Mouse (Mus musculus) MEL (cell line): ENCODE data around the gene Syt6. TPM values are rescaled to one million over a fixed set of nuclear protein-coding genes. Genes with fewer than 3 reads are reported as not detected.

Experiments
- DNase-seq: peaks from one replicate; pipeline ENCODE4 v3.0.0; 2011; ENCODE audit warnings: low read depth, low spot score
- H3K27ac ChIP-seq: 2 replicates; pipeline ENCODE4 v1.5.1; 2012; ENCODE audit warnings: low read depth, mild to moderate bottlenecking, control low read depth, low read length, moderate library complexity; ENCODE audit not compliant: control insufficient read depth
- H3K27me3 ChIP-seq, 2 experiments: fragments of 150-350 bp in 1 of 2; sonication (generic) in 1 of 2; 2 replicates each; pipeline ENCODE4 v1.6.1; 2012; ENCODE audit warnings: low read length in 2 of 2, mild to moderate bottlenecking in 2 of 2, improper control_type of control experiment in 1 of 2, moderate library complexity in 1 of 2; ENCODE audit not compliant: insufficient read depth in 2 of 2, control insufficient read depth in 1 of 2
- H3K36me3 ChIP-seq, 2 experiments: 2 replicates each; pipeline ENCODE4 v1.6.1; 2012 to 2014; ENCODE audit warnings: low read length in 2 of 2, improper control_type of control experiment in 1 of 2, inconsistent platforms in 1 of 2, mild to moderate bottlenecking in 1 of 2; ENCODE audit not compliant: insufficient read depth in 2 of 2, control insufficient read depth in 1 of 2
- H3K4me1 ChIP-seq, 2 experiments: fragments of 150-350 bp in 1 of 2; sonication (generic) in 1 of 2; 2 replicates each; pipeline ENCODE4 v1.6.1; 2012; ENCODE audit warnings: low read length in 2 of 2, improper control_type of control experiment in 1 of 2, mild to moderate bottlenecking in 1 of 2; ENCODE audit not compliant: insufficient read depth in 2 of 2, control insufficient read depth in 1 of 2
- H3K4me3 ChIP-seq, 2 experiments: fragments of 150-350 bp in 1 of 2; sonication (generic) in 1 of 2; 2 replicates each; pipeline ENCODE4 v1.5.1; 2012; ENCODE audit warnings: low read depth in 2 of 2, low read length in 2 of 2, mild to moderate bottlenecking in 2 of 2, moderate library complexity in 2 of 2, control low read depth in 1 of 2, improper control_type of control experiment in 1 of 2; ENCODE audit not compliant: control insufficient read depth in 1 of 2, insufficient read depth in 1 of 2
- H3K79me2 ChIP-seq: 2 replicates; pipeline ENCODE4 v1.6.1; 2012; ENCODE audit warnings: mild to moderate bottlenecking, low read length, moderate library complexity; ENCODE audit not compliant: control insufficient read depth, poor library complexity, insufficient read depth
- H3K9ac ChIP-seq: 2 replicates; pipeline ENCODE4 v1.6.1; 2012; ENCODE audit warnings: low read depth, mild to moderate bottlenecking, control low read depth, low read length, moderate library complexity; ENCODE audit not compliant: control insufficient read depth, poor library complexity, severe bottlenecking
- H3K9me3 ChIP-seq: fragments of 150-350 bp; sonication (generic); replicated peaks from 2 replicates; pipeline ENCODE4 v1.6.1; 2012; ENCODE audit warnings: mild to moderate bottlenecking, low read length, improper control_type of control experiment, moderate library complexity; ENCODE audit not compliant: insufficient read depth
- BHLHE40 ChIP-seq: IDR thresholded peaks from 2 replicates; pipeline ENCODE4 v1.6.1; 2012; ENCODE audit warnings: low read depth, mild to moderate bottlenecking, inconsistent platforms, low read length, improper control_type of control experiment, borderline replicate concordance
- CHD2 ChIP-seq: IDR thresholded peaks from 2 replicates; pipeline ENCODE4 v1.6.1; 2011; ENCODE audit warnings: low read length, improper control_type of control experiment
- CTCF ChIP-seq, 3 experiments: IDR thresholded peaks in 2 of 3; conservative IDR thresholded peaks in 1 of 3; 2 replicates each; pipeline ENCODE4 v1.5.1; 2011 to 2012; ENCODE audit warnings: low read length in 3 of 3, low read depth in 2 of 3, mild to moderate bottlenecking in 2 of 3, improper control_type of control experiment in 1 of 3, inconsistent platforms in 1 of 3, mixed read lengths in 1 of 3, moderate library complexity in 1 of 3; ENCODE audit not compliant: control insufficient read depth in 1 of 3, insufficient read depth in 1 of 3, poor library complexity in 1 of 3, severe bottlenecking in 1 of 3
- GABPA ChIP-seq: IDR thresholded peaks from 2 replicates; pipeline ENCODE4 v1.6.1; 2012; ENCODE audit warnings: low read depth, mild to moderate bottlenecking, inconsistent platforms, low read length, improper control_type of control experiment, moderate library complexity
- GATA1 ChIP-seq: IDR thresholded peaks from 2 replicates; pipeline ENCODE4 v1.6.1; 2011; ENCODE audit warnings: low read depth, low read length, improper control_type of control experiment
- HCFC1 ChIP-seq: IDR thresholded peaks from 2 replicates; pipeline ENCODE4 v1.6.1; 2012; ENCODE audit warnings: low read depth, mild to moderate bottlenecking, inconsistent platforms, low read length, improper control_type of control experiment, moderate library complexity
- JUND ChIP-seq: IDR thresholded peaks from 2 replicates; pipeline ENCODE4 v1.6.1; 2011; ENCODE audit warnings: low read depth, mild to moderate bottlenecking, improper control_type of control experiment, low read length
- KAT2A ChIP-seq: conservative IDR thresholded peaks from 2 replicates; pipeline ENCODE4 v1.6.1; 2012; ENCODE audit warnings: low read depth, low read length, improper control_type of control experiment, inconsistent platforms
- MAX ChIP-seq: IDR thresholded peaks from 2 replicates; pipeline ENCODE4 v1.6.1; 2011; ENCODE audit warnings: low read length, improper control_type of control experiment
- MYB ChIP-seq: IDR thresholded peaks from 2 replicates; pipeline ENCODE4 v1.6.1; 2011; ENCODE audit warnings: mild to moderate bottlenecking, low read depth, low read length, improper control_type of control experiment
- NRF1 ChIP-seq: IDR thresholded peaks from 2 replicates; pipeline ENCODE4 v1.6.1; 2014; ENCODE audit warnings: low read depth, mild to moderate bottlenecking, inconsistent platforms, low read length, improper control_type of control experiment, moderate library complexity; ENCODE audit not compliant: poor library complexity, insufficient read depth, severe bottlenecking
- POLR2A ChIP-seq, 2 experiments: IDR thresholded peaks; 2 replicates each; pipeline ENCODE4 v1.6.1; 2011 to 2012; ENCODE audit warnings: low read length in 2 of 2, mild to moderate bottlenecking in 2 of 2, control low read depth in 1 of 2, improper control_type of control experiment in 1 of 2, low read depth in 1 of 2, moderate library complexity in 1 of 2; ENCODE audit not compliant: control insufficient read depth in 1 of 2, insufficient read depth in 1 of 2, poor library complexity in 1 of 2
- RAD21 ChIP-seq: IDR thresholded peaks from 2 replicates; pipeline ENCODE4 v1.6.1; 2011; ENCODE audit warnings: mild to moderate bottlenecking, low read depth, low read length, improper control_type of control experiment
- RCOR1 ChIP-seq: IDR thresholded peaks from 2 replicates; pipeline ENCODE4 v1.6.1; 2012; ENCODE audit warnings: low read depth, mild to moderate bottlenecking, inconsistent platforms, low read length, improper control_type of control experiment
- SMC3 ChIP-seq: IDR thresholded peaks from 2 replicates; pipeline ENCODE4 v1.6.1; 2011; ENCODE audit warnings: low read depth, low read length, improper control_type of control experiment
- TBP ChIP-seq: IDR thresholded peaks from 2 replicates; pipeline ENCODE4 v1.8.0; 2011; ENCODE audit warnings: low read depth, low read length, improper control_type of control experiment
- USF1 ChIP-seq: IDR thresholded peaks from 2 replicates; pipeline ENCODE4 v1.6.1; 2014; ENCODE audit warnings: low read depth, mild to moderate bottlenecking, inconsistent platforms, low read length, improper control_type of control experiment, moderate library complexity
- ZC3H11A ChIP-seq: IDR thresholded peaks from 2 replicates; pipeline ENCODE4 v1.6.1; 2012; ENCODE audit warnings: low read depth, mild to moderate bottlenecking, inconsistent platforms, low read length, improper control_type of control experiment
- ZKSCAN1 ChIP-seq: IDR thresholded peaks from 2 replicates; pipeline ENCODE4 v1.6.1; 2012; ENCODE audit warnings: low read depth, mild to moderate bottlenecking, inconsistent platforms, low read length, improper control_type of control experiment, moderate library complexity
- ZMIZ1 ChIP-seq: IDR thresholded peaks from 2 replicates; pipeline ENCODE4 v1.6.1; 2012; ENCODE audit warnings: low read depth, mild to moderate bottlenecking, inconsistent platforms, low read length, improper control_type of control experiment, moderate library complexity
- polyA plus RNA-seq, 2 experiments: library from polyadenylated mRNA; stranded (reverse) in 1 of 2; unstranded in 1 of 2; fragments of >175 nt in 1 of 2; fragments of >200 nt in 1 of 2; gene quantifications; 2 replicates each; pipeline versions ENCODE4 v1.2.1 to v1.2.4; 2012; ENCODE audit warnings: low replicate concordance in 2 of 2, low read depth in 1 of 2; ENCODE audit not compliant: insufficient read length in 2 of 2, insufficient read depth in 1 of 2, missing spikeins in 1 of 2
- total RNA-seq: library from RNA; depleted of rRNA; stranded (reverse); fragments of 300-350 nt; gene quantifications from 2 replicates; pipeline ENCODE4 v1.2.3, GENCODE M21; 2012

Gene Syt6
- total and polyA plus RNA-seq, 3 experiments, result 0.04 TPM; not detected in 2

DNA sequence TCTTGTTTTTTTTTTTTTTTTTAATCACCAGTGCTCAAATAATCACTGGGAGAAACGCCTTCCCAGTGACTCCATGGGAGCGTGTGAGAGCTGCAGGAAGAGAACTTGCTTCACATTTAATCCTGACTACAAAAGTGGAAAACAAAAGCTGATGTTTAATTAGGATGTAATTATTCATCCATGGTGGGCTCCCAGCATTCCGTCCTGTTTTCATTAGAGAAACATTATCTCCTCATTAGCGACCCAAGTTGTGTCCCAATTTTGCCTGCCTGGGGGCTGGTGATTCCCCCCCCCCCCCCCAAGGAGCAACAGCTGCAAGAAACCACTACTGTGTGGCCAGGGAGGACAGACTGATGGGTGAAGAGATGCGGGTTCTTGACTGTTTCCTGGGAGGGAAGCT, 24.8 kb upstream of the Syt6 start:
- Histone ChIP-seq H3K9me3 (no peaks in the 10 kb centered on the region), H3K27ac (no peak overlapping the region), H3K36me3 (no peaks in the 10 kb centered on the region), H3K4me3 (no peak overlapping the region)
- DNase-seq, result no peak
- TF ChIP-seq CTCF (IDR thresholded peaks at IDR 0.05 in 2 of 3, conservative IDR thresholded peaks at IDR 0.05 in 1 of 3; ENCODE audit: control insufficient read depth in 1 of 3, insufficient read depth in 1 of 3, low read depth in 2 of 3, low read length in 3 of 3, poor library complexity in 1 of 3, severe bottlenecking in 1 of 3) (no peak), POLR2A (IDR thresholded peaks at IDR 0.05; ENCODE audit: control insufficient read depth in 1 of 2, insufficient read depth in 1 of 2, low read depth in 1 of 2, low read length in 2 of 2, poor library complexity in 1 of 2) (no peak), JUND (no peak), MAX (no peak), MYB (no peak), ZMIZ1 (no peak), GABPA (no peak), KAT2A (no peak), TBP (no peak), RAD21 (no peak), GATA1 (no peak), RCOR1 (no peak), ZKSCAN1 (no peak), CHD2 (no peak), BHLHE40 (no peak)
- TF ChIP-seq, all 39 proteins: peak for 0
- no peaks in the 10 kb centered on the region for H3K4me1 ChIP-seq
- H3K79me2 ChIP-seq, result no peaks in the 10 kb centered on the region
- H3K27me3 ChIP-seq, result no peaks in the 10 kb centered on the region; a peak in 1 of 4 replicates
- H3K9ac ChIP-seq, result no peak overlapping the region

DNA sequence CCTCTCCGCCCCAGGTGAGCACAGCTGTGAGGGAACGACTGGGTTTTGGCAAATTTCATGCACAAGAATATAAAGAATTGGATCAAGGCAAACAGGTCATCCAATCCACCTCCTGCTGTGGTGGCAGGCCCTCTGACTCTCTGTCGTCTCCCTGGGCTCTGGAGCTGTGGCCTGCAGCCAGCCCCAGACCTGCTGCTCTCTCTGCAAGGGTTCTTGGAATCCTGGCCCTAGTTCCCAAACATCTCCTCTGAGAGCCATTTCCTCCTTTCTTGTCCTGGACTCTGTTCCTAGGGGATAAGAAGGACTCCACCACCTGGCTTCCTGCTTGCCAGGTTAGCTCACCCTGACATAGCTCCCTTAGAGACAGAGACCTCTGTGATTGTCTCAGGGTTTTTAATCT, 7.8 kb upstream of the Syt6 start:
- no peaks in the 10 kb centered on the region for H3K36me3 ChIP-seq
- H3K27ac ChIP-seq, result no peak overlapping the region
- no peak overlapping the region for H3K9ac ChIP-seq
- H3K4me1 ChIP-seq, result no peaks in the 10 kb centered on the region
- no peak for TF ChIP-seq CHD2
- TF ChIP-seq ZC3H11A, result no peak
- TF ChIP-seq KAT2A, result no peak
- TF ChIP-seq RCOR1, result no peak
- no peak for TF ChIP-seq SMC3
- no peak for TF ChIP-seq ZMIZ1
- TF ChIP-seq NRF1, result no peak
- TF ChIP-seq POLR2A (IDR thresholded peaks at IDR 0.05; ENCODE audit: control insufficient read depth in 1 of 2, insufficient read depth in 1 of 2, low read depth in 1 of 2, low read length in 2 of 2, poor library complexity in 1 of 2), result no peak
- TF ChIP-seq HCFC1, result no peak
- no peak for TF ChIP-seq USF1
- H3K79me2 ChIP-seq, result no peaks in the 10 kb centered on the region
- no peak for DNase-seq
- H3K27me3 ChIP-seq, result no peaks in the 10 kb centered on the region; a peak in 1 of 4 replicates
- H3K4me3 ChIP-seq, result no peak overlapping the region
- no peaks in the 10 kb centered on the region for H3K9me3 ChIP-seq
